Mouse (Mus musculus) ES-Bruce4 (cell line): ENCODE results near the gene Pex13. TPM values are rescaled to one million over a fixed set of nuclear protein-coding genes. Genes with fewer than 3 reads are reported as not detected.

Experiments
- H3K27ac ChIP-seq: 2 replicates; pipeline ENCODE4 v1.5.1; 2012; ENCODE audit warnings: low read length, inconsistent platforms; ENCODE audit not compliant: insufficient read depth
- H3K27me3 ChIP-seq: 2 replicates; pipeline ENCODE4 v1.6.1; 2012; ENCODE audit warnings: mild to moderate bottlenecking, low read length, inconsistent platforms; ENCODE audit not compliant: control insufficient read depth, poor library complexity, insufficient read depth, severe bottlenecking
- H3K36me3 ChIP-seq: 2 replicates; pipeline ENCODE4 v1.6.1; 2012; ENCODE audit warnings: inconsistent platforms, mild to moderate bottlenecking, low read length, moderate library complexity; ENCODE audit not compliant: control insufficient read depth, poor library complexity, insufficient read depth, severe bottlenecking
- H3K4me1 ChIP-seq: one replicate; pipeline ENCODE4 v1.8.1; 2011; ENCODE audit warnings: low read length; ENCODE audit not compliant: control insufficient read depth, insufficient read depth
- H3K4me3 ChIP-seq: 2 replicates; pipeline ENCODE4 v1.5.1; 2011; ENCODE audit warnings: low read depth, mild to moderate bottlenecking, low read length
- H3K9ac ChIP-seq: 2 replicates; pipeline ENCODE4 v1.6.1; 2012; ENCODE audit warnings: low read depth, mild to moderate bottlenecking, inconsistent platforms; ENCODE audit not compliant: poor library complexity, severe bottlenecking
- H3K9me3 ChIP-seq: replicated peaks from 2 replicates; pipeline ENCODE4 v1.6.1; 2012; ENCODE audit warnings: mild to moderate bottlenecking, low read length, inconsistent platforms; ENCODE audit not compliant: control insufficient read depth, poor library complexity, insufficient read depth, severe bottlenecking
- CTCF ChIP-seq: IDR thresholded peaks from one replicate; pipeline ENCODE4 v1.8.1; 2011; ENCODE audit warnings: low read depth, low read length
- EP300 ChIP-seq: IDR thresholded peaks from 2 replicates; pipeline ENCODE4 v1.6.1; 2011; ENCODE audit warnings: low read depth, low read length; ENCODE audit not compliant: insufficient read depth
- POLR2A ChIP-seq: IDR thresholded peaks from one replicate; pipeline ENCODE4 v1.8.1; 2011; ENCODE audit warnings: low read length; ENCODE audit not compliant: insufficient read depth
- polyA plus RNA-seq: library from polyadenylated mRNA; stranded (reverse); fragments of >200 nt; gene quantifications from 2 replicates; pipeline ENCODE4 v1.2.4, GENCODE M21; 2011; ENCODE audit warnings: low read depth; ENCODE audit not compliant: missing spikeins, insufficient read depth, insufficient read length

The Pex13 gene
- polyA plus RNA-seq, 1 experiment: 63.0 TPM

- Histone ChIP-seq H3K27ac (no peak overlapping the region), H3K9me3 (no peaks in the 10 kb centered on the region), H3K36me3 (peaks cover 5% of the 10 kb centered on the region; the same call in 1 of the 2 replicates), H3K4me3 (no peak overlapping the region), H3K27me3 (no peaks in the 10 kb centered on the region), H3K4me1 (peaks cover 3% of the 10 kb centered on the region), H3K9ac (no peak overlapping the region)
- TF ChIP-seq EP300 (no peak), POLR2A (no peak), CTCF (no peak)
Observed at GRCm38 (mm10) chr11:23698526-23698925, 32.8 kb upstream of the Pex13 start.

GRCm38 (mm10) chr11:23695847-23696246 is 30.1 kb upstream of the Pex13 start:
- no peak for TF ChIP-seq CTCF
- no peaks in the 10 kb centered on the region for H3K9me3 ChIP-seq
- H3K36me3 ChIP-seq: no peaks in the 10 kb centered on the region
- H3K9ac ChIP-seq: no peak overlapping the region
- no peaks in the 10 kb centered on the region for H3K27me3 ChIP-seq
- H3K4me1 ChIP-seq: peaks cover 3% of the 10 kb centered on the region
- no peak overlapping the region for H3K27ac ChIP-seq
- no peak overlapping the region for H3K4me3 ChIP-seq

- Histone ChIP-seq H3K4me1 (no peaks in the 10 kb centered on the region), H3K36me3 (peaks cover 4% of the 10 kb centered on the region; the same call in 1 of the 2 replicates), H3K9me3 (no peaks in the 10 kb centered on the region), H3K27me3 (no peaks in the 10 kb centered on the region), H3K9ac (no peak overlapping the region), H3K27ac (no peak overlapping the region), H3K4me3 (no peak overlapping the region)
- TF ChIP-seq POLR2A (no peak), CTCF (no peak), EP300 (no peak)
Observed at GRCm38 (mm10) chr11:23693286-23693685, 27.5 kb upstream of the Pex13 start.

GRCm38 (mm10) chr11:23688060-23688459 is 22.3 kb upstream of the Pex13 start:
- Histone ChIP-seq H3K9ac (no peak overlapping the region), H3K4me1 (no peaks in the 10 kb centered on the region), H3K27me3 (no peaks in the 10 kb centered on the region), H3K4me3 (no peak overlapping the region), H3K36me3 (peaks cover 8% of the 10 kb centered on the region; the same call in 1 of the 2 replicates), H3K9me3 (no peaks in the 10 kb centered on the region), H3K27ac (no peak overlapping the region)
- TF ChIP-seq CTCF (no peak), POLR2A (no peak), EP300 (no peak)

- Histone ChIP-seq H3K36me3 (peaks cover 9% of the 10 kb centered on the region; the same call in 1 of the 2 replicates), H3K4me1 (no peaks in the 10 kb centered on the region), H3K4me3 (no peak overlapping the region), H3K27ac (no peak overlapping the region), H3K9me3 (no peaks in the 10 kb centered on the region), H3K27me3 (no peaks in the 10 kb centered on the region), H3K9ac (no peak overlapping the region)
- TF ChIP-seq POLR2A (no peak), EP300 (no peak), CTCF (no peak)
Observed at GRCm38 (mm10) chr11:23686671-23687070, 20.9 kb upstream of the Pex13 start.

GRCm38 (mm10) chr11:23682561-23682960 is 16.8 kb upstream of the Pex13 start:
- no peak overlapping the region for H3K4me3 ChIP-seq
- TF ChIP-seq EP300: no peak
- TF ChIP-seq POLR2A: no peak
- no peak for TF ChIP-seq CTCF
- H3K27me3 ChIP-seq: no peaks in the 10 kb centered on the region
- H3K27ac ChIP-seq: no peak overlapping the region
- peaks cover 6% of the 10 kb centered on the region; the same call in 1 of the 2 replicates for H3K36me3 ChIP-seq
- H3K9ac ChIP-seq: no peak overlapping the region
- H3K4me1 ChIP-seq: no peaks in the 10 kb centered on the region
- H3K9me3 ChIP-seq: no peaks in the 10 kb centered on the region
